12 mouse cellular contexts compared by ENCODE assay signal in genomic region chr10:5176371-5176770, GRCm38 (mm10).
"Had no signal": no experiment of that assay in that cellular context is flagged by ENCODE, and none has a peak within 500 bp of the region (broad histone marks: within the 10 kb centered on the region; RNA-seq: fewer than 3 reads in every experiment).

No protein-coding gene starts in this region.

- DNase-seq: kidney, postnatal 25 days; liver, embryonic 13.5 days; liver, postnatal 0 days; midbrain, embryonic 14.5 days; right cerebral cortex, adult 18-20 months; right cerebral cortex, postnatal 25 days had no signal

- H3K9me3 ChIP-seq: limb, embryonic 10.5 days; liver, embryonic 13.5 days; midbrain, embryonic 10.5 days; neural tube, embryonic 15.5 days had no signal

- H3K4me3 ChIP-seq: left cerebral cortex, adult 2 months; limb, embryonic 10.5 days; liver, embryonic 13.5 days; midbrain, embryonic 10.5 days; myocyte; neural tube, embryonic 15.5 days had no signal

- H3K9ac ChIP-seq: liver, embryonic 13.5 days; liver, postnatal 0 days; neural tube, embryonic 15.5 days had no signal

- H3K27ac ChIP-seq: left cerebral cortex, adult 2 months; limb, embryonic 10.5 days; liver, embryonic 13.5 days; midbrain, embryonic 10.5 days; neural tube, embryonic 15.5 days; stomach, postnatal 0 days had no signal

- H3K4me1 ChIP-seq: limb, embryonic 10.5 days; liver, embryonic 13.5 days; neural tube, embryonic 15.5 days had no signal

- H3K36me3 ChIP-seq: limb, embryonic 10.5 days; midbrain, embryonic 10.5 days had no signal

- H3K27me3 ChIP-seq: liver, embryonic 13.5 days; neural tube, embryonic 15.5 days had no signal

- ATAC-seq: liver, postnatal 0 days had no signal

- H3K4me2 ChIP-seq: liver, embryonic 13.5 days; neural tube, embryonic 15.5 days had no signal
